Mouse (Mus musculus) hematopoietic stem cell, adult 5-6 weeks (primary cell): ENCODE measurements around the gene Pcsk5. TPM values are rescaled to one million over a fixed set of nuclear protein-coding genes. Genes with fewer than 3 reads are reported as not detected.
A peak's percentile ranks its signal among the peaks of the same experiment; 100 is the strongest.

ENCODE experiments used
- ATAC-seq, 2 experiments: fragments of 125-278 bp in 1 of 2; replicated peaks in 1 of 2; 2 replicates each; pipeline ENCODE4 v1.8.0; 2016 to 2017; ENCODE audit warnings: inconsistent platforms in 2 of 2, mild to moderate bottlenecking in 2 of 2, moderate number of reproducible peaks in 2 of 2, low read depth in 1 of 2, moderate TSS enrichment in 1 of 2; ENCODE audit not compliant: low FRiP score in 2 of 2, poor library complexity in 2 of 2, severe bottlenecking in 2 of 2, insufficient read depth in 1 of 2, low TSS enrichment in 1 of 2
- total RNA-seq: library from RNA; stranded (forward); fragments of 172-1452, 232-1000 nt; gene quantifications from 2 replicates; pipeline ENCODE4 v1.2.3, GENCODE M21; 2017

The Pcsk5 gene
- 0.31 and 0.40 TPM in 2 replicates for total RNA-seq

DNA sequence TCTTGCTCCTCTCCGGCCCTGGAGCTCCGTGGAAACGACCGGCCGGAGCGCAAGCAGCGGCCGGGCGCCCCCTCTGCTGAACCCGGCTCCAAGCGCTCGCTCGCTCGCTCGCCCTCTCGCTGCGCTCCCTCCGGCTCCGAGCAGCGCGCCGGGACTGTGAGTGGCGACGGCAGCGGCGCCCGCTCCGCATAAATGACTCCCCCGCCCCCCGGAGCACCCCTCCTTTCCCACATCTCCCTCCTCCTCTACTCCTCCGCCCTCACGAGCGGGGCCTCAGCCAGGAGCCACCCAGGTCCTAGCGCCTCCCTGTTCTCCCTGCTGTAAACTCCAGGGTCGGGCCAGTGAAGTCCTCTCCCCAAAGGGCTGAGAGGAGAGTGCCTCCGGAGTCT, at the start of gene Pcsk5:
TSS of gene Pcsk5 (minus strand) at position 162 of the 389 bp plus-strand sequence.
- ATAC-seq = peak; percentile 79 to 89

DNA sequence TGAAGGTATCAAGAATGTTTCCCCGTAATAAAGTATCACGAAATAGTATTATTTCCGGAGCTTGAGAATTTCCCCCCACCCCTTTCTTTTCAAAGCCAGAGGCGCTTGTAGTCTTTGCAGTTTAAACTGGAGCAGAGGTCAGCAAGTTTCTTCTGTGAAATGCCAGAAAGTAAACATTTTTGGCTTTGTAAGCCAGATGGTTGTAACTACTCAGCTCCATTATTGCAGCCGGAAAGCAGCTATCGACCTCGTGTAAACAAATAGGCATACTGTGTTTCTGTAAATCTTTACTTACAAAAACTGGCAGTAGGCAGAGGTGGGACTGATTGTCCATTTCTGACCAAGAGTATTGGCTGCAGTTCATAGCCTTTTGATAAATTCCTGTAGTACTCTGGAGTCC, 38.4 kb upstream of the Pcsk5 start:
- ATAC-seq = no peak

GRCm38 (mm10) chr19:17874388-17874787, 37.0 kb upstream of the Pcsk5 start:
- ATAC-seq = no peak

GRCm38 (mm10) chr19:17873755-17874154, 36.3 kb upstream of the Pcsk5 start:
- ATAC-seq = no peak

- no peak for ATAC-seq
Measured at GRCm38 (mm10) chr19:17866317-17866891, 29.0 kb upstream of the Pcsk5 start.

DNA sequence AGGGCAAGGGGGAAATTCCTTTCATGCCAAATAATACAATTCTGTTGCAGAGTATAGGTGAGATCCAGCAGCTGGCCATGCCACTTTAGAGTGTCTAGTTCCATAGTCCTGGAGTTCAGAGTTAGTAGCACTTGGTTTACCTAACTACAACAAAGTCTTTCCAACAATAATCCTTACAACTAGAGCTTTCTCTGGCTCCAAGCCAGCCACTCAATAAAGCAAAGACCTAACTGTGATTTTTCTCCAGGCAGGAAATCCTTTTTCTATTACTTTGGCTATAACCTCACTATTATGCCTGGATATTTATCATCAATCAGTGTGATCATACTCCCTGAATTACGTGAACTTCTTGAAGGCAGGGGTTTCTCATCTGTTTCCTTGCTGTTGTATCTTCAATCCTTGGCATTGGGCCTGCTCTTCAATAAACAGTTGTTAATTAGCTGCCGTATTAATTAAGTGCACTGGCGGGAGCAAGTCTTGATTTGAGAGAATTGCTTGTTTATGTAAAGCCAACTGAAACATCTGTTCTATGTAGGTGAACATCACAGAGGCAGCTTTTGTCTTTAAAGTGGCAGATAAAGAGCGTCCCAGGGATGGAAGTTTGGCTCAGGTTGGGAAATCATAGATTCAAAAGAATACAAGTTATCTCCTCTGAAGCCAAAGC, 23.1 kb upstream of the Pcsk5 start:
- ATAC-seq = no peak

- no peak for ATAC-seq
Measured at GRCm38 (mm10) chr19:17856741-17857140, 19.3 kb upstream of the Pcsk5 start.

DNA sequence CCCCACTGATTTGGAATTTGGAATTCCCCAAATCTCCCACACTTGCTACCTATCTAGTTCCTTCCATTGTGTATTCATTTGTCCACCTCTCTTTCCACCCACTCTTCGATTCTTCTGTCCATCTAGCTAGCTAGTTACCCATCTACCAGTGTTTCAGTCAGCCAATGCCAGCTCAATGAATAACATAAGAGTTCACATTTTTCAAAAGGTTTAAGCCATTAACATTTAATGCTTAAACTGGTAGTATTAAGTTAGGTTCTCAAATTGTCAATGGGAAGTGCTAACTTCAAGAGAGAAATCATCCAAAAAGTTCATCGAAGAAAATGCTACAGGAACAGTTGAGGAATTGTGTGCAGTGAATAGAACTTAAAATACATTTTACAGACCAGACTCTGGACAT, 11.0 kb upstream of the Pcsk5 start:
- ATAC-seq = no peak

DNA sequence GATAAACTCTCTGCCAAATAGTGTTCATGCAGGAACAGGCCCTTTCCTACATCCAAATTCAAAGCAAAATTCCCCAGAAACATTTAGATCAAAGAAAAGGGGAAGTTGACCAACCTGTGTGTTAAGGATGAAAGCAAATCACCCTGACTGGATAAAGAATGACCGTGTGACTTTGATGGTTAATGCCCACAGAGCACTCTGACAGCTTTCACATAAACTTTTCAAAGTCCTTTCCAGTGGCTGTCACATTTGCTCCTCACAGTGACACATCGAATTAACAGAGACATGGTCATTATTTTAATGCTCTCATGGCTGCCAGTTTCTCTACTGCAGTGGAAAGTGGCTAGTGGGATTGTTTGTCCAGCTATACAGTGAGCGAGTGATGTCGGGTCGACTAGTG, 8.5 kb upstream of the Pcsk5 start:
- ATAC-seq = no peak

GRCm38 (mm10) chr19:17841586-17841985, 4.2 kb upstream of the Pcsk5 start:
- ATAC-seq = no peak

DNA sequence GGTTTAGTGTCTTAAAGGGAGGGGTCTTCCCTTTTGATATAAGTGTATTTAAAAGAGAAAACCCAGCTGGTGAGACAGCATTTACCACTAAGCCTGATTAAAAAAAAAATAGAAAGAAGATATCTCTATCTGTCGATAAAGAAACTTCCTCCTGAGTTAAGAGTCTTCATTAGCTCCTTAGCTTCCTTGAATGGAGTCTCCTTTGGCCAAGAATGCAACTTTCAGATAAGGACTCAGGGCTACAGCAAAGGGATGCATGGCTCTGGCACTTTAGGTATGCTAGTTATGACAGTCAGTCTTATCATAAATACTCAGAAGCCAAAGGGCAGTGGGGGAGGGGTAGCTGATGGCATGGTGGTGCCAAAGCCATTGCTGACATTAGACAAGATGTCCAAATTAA, 2.4 kb upstream of the Pcsk5 start:
- ATAC-seq = no peak

- ATAC-seq = peak; percentile 1 to 45; a peak in 2 of 4 replicates
Measured at GRCm38 (mm10) chr19:17836566-17837470, 614 bp downstream of the Pcsk5 start.

DNA sequence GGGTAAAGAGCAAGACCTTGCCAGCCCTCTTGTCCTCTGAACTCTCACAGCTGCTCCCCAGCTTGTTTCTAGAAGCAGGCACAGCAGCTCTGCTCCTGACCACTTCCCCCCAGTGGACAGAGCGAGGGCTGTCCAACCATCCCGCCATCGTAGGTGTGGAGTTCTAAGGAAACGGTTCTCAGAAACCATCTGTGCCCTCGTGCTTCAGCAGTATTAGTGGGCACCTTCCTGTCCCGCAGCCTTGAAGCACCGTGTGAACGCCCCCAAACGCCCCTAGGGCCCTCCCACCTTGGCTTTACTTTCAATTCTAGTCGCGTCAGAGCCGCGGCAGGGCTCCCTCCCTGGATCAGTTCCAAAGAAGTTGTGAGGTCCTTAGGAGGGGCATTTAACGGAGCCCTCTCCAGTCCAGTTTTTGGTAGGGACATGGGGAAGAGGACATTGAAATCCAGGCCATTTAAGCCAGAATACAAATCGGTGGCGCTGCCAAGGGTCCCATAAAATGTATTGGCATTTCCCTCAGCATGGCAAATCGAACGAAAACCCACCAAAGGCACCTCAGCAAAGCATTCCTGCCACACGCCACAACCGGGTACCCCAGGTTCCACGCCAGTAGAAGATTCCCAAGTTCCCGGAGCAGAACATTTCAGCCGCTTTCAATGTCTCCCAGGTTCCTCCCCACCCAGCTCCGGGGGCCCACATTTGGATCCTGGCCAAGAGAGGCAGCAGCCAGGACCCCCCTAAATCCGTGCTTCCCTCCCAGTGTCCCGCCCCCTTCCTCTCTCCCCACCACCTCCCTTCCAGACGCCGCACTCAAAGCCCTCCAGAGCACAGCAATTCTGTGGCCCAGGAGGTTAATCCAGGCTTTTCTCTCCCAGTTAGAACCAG, 1.5 kb downstream of the Pcsk5 start:
- peak; percentile 63 to 65 for ATAC-seq

GRCm38 (mm10) chr19:17834894-17835293, 2.5 kb downstream of the Pcsk5 start:
- no peak for ATAC-seq

DNA sequence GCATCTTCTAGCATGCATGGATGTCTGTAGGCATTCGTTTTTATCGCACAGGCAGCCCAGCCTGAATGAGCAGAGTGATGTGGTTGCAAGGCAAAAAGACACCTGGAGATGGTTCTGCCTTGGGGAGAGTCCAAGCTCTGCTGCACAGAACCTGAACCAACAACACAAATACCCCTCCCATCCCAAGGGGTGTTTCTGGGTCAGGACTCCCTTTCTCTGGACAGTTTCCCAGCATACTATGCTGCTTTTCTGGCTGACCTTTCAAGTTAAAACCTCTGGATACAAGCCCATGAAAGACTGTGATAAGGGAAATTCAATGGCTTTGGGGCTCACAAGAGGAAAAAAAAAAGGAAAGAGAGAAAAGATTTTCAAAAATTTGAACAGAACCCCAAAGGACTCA, 6.1 kb downstream of the Pcsk5 start:
- ATAC-seq = no peak

- peak; percentile 25 to 56; a peak in 3 of 4 replicates for ATAC-seq
Measured at GRCm38 (mm10) chr19:17828414-17828813, 9.0 kb downstream of the Pcsk5 start.

DNA sequence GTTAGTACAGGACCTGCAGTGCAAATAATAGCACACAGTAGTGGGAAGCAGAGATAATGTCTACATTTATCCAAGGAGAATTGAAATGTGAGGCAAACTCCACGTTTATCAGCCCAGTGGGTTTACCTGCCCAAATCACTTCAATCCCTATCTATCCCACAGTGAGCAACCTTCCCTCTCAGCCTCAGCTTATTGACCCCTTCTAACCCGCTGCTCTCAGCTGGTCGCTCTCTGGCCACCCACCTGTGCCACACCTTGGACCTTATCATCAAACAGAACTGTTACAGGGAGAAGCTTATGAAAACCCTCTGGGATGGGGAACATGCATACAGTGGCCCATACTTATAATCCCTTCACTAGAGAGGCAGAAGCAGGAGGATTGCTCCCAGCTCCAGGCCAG, 10.7 kb downstream of the Pcsk5 start:
- no peak for ATAC-seq
